Mouse (Mus musculus): ENCODE data around the gene Cd2.

DNA sequence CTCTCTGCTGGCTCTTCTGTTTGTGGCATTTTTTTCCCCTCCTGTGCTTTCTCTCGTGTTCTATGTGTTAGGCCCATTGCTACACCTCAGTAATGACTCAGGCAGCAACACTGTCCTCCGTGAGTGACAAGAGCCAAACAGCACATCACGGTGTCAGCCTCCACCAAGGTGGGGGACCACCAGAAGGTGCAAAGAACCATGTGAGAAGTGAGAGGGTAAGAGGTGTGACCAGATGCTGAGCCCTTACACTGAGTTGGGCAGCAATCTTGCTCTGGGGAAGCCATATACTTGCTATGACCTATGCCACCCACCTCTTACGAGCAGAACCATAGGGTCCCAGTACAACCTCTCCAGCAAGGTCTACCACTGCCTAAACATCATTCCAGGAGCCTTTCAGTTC is 9.9 kb downstream of the Cd2 start:
- TF ChIP-seq CTCF (IDR thresholded peaks at IDR 0.05; ENCODE audit: low read depth) (no peak), EP300 (IDR thresholded peaks at IDR 0.05; ENCODE audit: low read depth) (no peak)

All from liver, postnatal 0 days (tissue).